Mouse (Mus musculus) lung, postnatal 36 days (tissue): ENCODE data around the gene Gm6902.
"Not testable (repeated sequence)": the region's sequence is repeated elsewhere in the genome, so short reads cannot be mapped to it uniquely, and the experiment has no call there.

Experiments used
- DNase-seq: peaks from one replicate; pipeline ENCODE4 v3.0.0; 2022; ENCODE audit warnings: mixed read lengths

The Gm6902 gene

DNA sequence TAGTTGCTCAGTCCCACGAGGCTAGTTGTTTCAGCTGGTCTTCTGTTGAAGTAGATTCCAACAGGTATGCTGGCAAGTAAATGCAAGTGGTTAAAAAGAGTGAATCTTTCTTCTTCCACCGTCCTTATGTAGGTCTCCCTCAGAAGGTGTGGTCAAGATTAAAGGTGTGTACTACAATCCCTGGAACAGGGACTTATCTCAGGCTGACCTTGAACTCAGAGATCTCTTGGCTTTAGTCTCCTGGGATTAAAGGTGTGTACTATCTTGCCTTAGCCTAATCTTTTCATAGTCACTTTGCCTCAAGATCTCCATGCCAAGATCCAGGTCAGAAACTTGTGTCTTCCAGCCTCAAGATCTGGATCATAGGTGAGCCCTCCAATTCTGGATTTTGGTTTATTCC is at the start of gene Gm6902:
TSS of gene Gm6902 (minus strand) at position 101 of the 400 bp plus-strand sequence.
- not testable (repeated sequence) for DNase-seq

DNA sequence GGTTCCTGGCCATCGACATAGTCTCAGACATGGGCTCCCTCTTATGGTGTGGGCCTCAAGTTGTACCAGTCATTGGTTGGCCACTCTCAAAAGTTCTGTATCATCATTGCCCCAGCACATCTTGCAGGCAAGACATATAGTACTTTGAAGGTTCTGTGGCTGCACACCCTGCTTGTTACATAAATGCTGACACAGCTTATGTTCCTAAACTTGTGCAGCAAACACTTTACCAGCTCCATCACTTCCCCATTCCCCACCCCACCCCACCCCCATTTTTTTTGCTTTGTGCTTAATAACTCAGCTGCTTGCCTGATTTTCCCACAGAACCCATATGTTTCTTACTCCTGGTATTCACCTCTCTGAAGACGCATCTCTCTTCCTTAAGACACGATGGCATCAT is 22.2 kb upstream of the Gm6902 start, which contains the start of gene Nlrp4e:
TSS of gene Nlrp4e (plus strand) at position 301 of the 400 bp plus-strand sequence.
- not testable (repeated sequence) for DNase-seq

DNA sequence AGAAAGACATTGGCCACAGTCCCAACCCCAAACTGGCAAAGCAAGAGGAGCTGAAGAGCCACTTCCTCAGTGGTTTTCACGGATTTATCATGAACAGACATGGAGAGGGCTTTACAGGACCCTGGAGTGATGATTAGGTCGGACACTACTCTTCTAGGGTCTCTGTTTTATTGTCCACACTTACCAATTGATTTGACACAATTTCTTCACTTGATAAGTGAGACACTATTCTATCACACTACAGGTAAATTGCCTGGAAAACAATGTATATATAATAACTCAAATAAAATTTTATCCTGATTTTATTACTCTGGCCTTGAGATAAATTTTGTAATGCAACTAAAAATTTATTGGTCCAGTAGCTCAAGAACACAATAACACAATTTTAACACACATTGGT is 27.1 kb downstream of the Gm6902 start, which contains the start of gene Vmn1r166:
TSS of gene Vmn1r166 (minus strand) at position 101 of the 400 bp plus-strand sequence.
- not testable (repeated sequence) for DNase-seq
